Mouse (Mus musculus) ZHBTc4 (cell line): ENCODE measurements around the gene Rph3al.

ENCODE experiments used
- DNase-seq: peaks from one replicate; pipeline ENCODE4 v3.0.0-alpha.2; 2011; ENCODE audit warnings: low read depth, low spot score

The Rph3al gene

DNA sequence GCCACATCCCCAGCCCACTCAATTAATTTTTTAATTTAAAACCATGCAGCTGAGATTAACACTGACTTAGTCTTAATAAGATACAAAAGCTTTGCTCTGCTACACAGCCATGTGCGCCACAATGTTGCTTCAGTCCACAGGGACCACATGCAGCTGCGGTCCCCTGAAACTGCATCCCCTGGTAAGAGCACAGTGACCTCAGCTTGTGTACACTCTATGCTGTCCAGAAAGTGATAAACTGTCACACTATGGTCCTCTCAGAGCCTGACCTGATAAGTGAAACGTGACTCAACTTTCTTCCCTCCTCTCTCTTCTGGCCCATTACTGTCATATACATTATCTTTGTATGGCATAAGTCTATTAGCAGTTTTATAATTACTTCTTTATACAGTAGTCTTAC lies 12.2 kb upstream of the Rph3al start:
- no peak for DNase-seq

DNA sequence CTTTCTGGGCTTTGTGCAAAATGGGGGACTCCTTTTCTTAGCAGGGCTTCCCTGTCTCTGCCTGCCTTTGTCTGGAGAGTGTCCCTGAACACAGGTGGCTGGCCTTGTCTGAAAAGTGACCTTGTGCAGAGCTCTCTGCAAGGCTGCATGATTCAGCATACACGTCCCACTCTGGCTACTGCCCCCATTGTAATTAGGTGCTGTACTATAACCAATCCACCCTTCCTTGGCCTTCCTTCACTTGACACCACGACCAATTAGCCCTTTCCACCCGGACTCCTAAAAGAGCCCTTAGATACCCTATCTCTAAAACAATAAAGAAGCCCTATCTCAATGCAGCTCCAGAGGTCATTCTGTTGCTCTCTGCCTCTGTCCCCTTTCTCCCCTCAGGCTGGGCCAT lies 10.6 kb upstream of the Rph3al start:
- no peak for DNase-seq

DNA sequence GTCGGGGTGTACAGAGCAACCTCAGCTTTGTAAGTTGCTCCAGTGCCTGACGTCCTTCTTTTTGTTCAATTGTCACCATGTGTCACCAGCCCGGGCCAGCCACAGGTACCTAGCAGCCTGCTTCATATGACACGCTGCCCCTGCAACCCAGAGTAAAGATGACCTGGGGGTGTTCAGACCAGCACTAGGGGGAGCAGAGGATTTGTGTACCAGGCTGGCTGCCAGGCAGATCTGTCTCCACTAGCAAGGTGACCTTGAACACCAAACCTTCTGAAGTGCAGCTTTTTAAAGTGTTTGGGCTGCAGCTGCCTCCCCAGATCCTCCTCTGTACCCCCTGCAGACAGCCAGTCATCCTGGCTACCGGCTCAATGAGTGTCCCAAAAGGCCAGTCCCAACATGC lies 9.0 kb upstream of the Rph3al start:
- DNase-seq = no peak

DNA sequence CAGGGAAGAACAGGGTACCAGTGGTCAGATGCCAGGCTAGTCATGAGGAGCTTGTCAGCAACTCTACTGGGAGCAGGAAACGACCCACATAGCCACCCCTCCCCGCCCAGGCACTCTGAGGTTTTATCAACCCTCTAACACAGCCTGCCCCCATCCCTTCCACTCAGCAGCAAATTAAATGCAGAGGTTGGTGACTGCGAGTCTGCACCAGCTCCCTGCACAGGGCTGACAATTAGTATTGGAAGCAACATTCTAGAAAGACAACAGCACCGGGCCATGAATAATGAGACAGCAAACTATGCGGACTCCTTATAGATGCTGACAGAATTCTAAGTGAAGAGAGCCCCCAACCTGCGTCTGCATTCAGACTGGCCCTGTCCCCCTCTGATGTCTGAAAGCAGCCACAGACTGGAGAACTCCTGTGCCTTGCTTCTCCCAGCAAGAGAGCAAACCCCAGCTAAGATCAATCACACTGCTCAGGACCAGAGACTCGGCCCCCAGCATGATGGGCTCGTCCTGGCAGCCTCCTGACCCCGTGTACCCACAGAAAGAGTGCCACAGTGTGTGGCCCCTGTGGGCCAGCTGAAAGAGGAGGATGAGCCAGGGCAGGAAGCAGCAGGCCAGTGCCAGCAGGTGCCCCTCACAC lies 7.7 kb upstream of the Rph3al start:
- no peak for DNase-seq

DNA sequence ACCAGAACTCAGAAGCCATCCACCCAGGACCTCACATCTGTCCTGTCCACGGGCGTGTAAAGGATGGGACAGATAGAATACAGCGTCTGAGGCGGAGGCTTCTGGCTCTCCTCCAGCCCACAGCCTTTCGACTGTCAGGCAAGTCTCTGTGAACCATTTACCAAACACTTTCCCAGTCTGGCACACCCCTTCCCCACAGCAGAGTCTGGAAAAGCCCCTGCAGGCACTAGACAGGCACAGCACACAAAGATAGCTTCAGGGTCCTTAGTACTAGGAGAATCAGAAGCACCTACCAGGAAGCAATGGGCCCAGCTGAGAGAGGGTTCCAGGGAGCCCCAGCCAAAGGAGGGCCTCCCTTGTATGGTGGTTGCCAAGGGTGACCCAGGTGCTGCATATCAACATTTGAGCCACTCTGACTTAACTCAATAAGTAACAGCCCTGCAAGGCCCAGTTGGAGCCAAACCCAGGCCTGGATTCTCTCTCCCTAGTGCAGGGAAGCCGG lies 808 bp downstream of the Rph3al start:
- DNase-seq = peak; percentile 69

DNA sequence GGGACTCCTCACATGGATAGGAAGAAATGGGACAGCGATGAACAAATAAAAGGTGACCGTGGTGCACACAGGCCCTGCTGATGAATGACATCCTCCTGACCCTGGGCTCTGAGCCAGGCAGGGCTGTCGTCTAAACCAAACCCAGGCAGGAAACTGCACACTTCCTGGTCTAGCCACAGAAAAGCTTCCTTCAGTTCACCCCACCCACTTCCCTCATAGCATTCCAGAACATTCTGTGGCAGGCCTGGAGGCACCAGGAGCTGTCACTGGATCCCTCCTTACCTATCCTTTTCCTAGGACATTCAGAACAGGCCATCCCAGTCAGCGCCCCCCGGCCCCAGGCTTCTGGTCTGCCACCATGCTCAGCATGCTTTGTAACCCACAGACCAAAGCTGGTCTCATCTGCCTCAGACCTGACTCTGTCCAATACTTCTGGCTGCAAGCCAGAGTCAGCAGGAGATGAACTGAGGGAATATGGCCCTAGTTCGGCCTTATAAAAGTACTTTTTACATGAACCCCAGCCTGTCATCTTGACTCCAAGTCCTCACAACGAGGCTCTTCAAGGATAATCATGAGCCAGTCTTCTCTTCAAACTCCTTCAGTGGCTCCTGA lies 2.3 kb downstream of the Rph3al start:
- DNase-seq = peak; percentile 57

DNA sequence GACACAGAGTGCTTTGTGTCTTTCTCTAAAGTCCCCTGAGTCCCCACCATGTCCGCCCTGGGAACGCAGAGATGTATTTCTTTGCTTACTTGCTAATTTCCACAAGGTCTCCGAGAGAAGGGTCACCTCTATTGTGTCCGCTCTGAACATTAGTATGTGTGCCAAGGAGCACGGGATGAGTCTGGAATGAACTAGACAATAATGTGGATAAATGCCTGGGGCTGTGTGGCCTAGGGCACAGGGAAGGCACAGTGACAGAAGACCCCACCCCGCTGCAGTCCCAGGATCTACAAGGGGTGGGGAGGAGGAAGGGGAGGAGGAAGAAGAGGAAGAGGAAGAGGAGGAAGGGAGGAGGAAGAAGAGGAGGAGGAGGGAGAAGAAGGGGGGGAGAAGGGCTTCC lies 3.8 kb downstream of the Rph3al start:
- no peak for DNase-seq

DNA sequence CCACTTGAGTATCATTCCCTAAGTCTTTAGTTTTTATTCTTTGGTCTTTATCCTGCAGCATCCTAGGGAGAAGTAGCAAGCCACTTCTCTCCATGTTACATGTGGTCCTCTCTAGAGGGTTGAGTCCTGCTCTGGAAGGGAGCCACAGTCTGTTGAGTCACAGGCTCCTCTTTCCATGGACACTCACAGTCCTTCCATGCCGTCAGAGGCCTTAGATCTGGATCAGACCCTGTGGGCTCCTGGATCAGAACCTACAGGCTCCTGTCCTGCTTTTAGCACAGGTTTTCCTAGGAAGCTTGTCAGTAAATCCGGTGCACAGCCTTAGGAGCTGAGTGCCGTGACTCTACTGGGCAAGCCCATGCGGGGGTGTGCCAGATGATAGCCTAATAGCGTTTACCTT lies 4.9 kb downstream of the Rph3al start:
- DNase-seq = no peak

DNA sequence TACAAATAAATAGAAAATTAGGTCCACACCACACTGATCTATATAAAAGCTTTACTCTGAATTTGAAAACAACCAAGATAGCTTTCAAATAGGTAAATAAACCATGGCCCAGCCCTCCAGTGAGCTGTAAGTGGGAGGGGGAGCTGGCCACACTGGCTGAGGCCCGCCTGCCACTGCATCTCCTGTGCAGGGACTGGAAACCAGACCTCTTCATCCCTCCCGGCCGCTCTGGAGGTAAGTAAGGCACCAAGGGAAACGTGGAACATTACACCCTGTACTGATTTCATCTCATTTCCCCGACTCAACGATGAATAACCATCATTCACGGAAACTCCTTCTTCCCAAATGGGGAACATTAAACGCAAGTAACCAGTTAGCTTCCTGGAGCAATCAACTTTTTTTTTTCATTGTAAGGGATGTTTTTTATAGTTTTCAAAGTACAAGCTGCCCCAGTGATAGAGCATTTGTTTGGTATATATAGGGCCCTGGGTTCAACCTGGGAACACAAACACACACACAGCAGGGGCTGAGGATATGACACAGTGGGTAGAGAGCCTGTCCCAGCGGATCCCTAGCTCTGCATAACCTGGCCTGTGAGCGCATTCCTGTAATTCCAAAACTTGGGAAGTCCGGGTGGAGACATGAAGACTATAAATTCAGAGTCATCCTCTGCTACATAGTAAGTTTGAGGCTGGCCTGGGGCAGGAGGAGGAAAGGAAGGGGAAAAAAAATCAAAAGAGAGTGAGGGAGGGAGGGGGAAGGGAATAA lies 7.1 kb downstream of the Rph3al start:
- no peak for DNase-seq

DNA sequence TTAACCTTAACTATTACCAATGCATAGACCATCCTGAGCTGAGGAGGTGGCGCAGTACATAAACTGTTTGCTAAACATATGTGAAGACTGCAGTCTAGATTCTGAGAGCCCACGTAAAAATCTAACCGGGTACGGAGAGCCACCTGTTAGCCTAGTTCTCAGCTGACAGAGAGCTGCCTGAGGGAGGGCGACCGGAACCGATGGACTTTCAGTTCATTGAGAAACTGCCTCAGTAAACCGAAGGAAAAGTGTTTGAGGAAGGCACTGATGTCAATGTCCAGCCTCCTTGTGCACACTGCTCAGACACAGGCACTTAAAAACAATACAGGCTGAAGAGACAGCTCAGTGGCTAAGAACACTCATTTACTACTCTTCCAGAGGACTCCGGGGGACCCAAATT lies 8.0 kb downstream of the Rph3al start:
- DNase-seq = no peak

DNA sequence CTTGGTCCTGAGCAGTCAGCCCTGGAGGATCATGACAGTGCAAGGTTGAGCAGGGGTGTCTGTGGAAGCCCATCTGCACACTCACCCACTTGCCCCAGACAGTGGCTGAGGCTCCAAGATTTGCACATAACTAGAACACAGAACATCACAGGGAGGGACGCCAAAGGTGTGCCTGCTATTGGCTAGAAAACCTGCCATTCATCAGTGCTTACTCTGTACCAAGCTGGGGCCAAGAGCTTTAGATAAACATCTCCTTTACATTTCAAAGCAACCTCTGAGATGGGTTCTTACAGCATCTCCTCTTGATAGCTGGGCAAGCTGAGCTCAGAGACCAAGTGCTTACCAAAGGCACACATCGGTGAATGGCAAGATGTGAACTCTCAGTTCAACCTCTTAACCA lies 10.3 kb downstream of the Rph3al start:
- DNase-seq = peak; percentile 64

DNA sequence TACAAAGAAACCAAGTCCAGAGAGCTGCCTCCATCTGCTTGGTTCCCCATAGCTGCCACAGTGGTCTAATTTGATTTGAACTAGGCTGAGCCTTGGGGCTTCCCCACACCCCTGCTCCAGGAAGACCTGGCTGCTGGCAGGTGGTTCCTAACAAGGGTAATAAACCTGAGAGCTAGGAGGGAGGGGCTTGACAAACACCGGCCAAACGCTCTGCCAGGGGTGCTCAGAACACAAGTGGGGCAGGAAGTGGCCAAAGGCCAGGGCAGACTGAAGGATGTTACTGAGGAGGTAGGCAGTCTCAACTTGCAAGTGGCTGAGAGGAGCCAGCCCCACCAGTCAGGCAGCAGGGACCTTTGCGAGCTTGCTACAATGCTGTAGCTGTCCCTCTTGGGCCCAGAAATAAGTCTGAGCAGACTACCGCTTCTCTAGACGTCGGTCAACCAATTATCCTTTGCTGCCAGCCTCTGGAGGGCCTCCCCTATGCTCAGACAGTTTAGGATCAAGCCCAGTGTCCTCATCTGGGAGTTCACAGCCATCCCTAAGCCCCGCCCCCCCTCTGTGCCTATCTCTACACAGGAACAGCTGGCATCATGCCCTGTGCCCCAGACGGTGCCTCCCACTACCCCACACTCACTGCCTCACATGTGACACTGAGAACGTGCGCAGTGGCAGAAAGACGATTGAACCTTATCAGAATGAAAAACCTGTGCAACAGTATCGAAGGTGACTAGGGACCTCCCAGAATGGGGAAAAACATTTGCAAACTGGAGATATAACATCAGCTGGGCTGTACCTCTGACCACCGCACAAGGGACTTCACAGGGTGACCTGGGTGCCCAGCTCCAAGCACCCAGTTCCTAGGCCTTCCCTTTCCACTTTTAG lies 11.6 kb downstream of the Rph3al start:
- no peak for DNase-seq

DNA sequence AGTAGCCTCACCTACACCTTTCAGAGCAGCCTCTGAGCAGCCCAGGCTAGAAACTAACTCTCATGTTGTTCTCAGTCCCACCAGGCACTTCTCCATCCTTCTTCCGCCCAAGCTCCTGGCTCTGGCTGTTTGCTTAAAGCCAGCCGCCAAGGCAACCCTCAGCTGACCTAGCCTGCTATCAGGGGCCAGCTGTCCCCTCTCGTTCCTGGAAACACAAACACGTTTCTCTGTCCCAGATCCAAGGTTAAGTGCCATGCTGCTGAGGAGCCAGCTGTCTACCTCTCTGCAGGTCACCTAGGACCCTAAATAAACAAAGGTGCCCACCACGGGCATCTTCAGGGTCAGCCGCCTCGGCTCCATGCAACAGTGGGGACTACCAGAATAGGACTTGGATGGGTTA lies 12.4 kb downstream of the Rph3al start:
- no peak for DNase-seq

DNA sequence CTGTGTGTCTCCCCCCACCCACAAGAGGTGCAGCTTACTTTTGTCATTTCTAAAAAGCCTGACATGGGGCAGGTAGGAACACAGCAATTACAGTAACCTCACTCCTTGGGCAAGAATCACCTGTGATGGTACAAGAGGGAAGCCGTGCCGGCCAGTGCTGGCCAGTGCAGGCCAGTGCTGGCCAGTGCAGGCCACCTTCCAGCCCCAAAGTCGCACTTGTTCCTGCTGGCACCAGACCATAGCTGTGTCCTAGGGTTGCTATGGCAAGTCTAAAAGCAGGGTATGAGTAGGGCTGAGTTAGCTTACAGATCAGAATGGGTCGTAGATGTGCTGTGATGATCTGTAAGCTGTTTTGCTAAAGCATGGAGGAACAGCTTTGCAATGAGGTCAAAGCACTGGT lies 15.5 kb downstream of the Rph3al start:
- DNase-seq = no peak

DNA sequence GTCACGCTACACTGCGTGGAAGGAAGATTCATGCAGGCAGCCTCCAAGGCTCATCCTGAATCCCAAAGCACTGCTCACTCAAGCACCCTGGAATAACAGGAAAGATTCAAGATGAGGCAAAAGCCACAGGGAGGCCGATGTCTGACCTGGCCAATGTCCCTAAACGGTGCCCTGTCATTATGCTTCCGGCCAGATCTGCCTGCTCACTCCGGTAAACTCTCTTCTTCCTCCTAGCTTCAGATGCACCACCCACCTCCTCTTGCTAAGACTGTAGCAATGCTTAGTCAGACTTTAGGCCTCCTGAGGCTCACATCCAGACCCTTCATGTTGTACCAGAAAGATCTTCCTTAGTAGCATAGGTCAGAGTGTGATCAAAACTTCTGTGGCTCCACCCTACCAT lies 19.1 kb downstream of the Rph3al start:
- DNase-seq = no peak

DNA sequence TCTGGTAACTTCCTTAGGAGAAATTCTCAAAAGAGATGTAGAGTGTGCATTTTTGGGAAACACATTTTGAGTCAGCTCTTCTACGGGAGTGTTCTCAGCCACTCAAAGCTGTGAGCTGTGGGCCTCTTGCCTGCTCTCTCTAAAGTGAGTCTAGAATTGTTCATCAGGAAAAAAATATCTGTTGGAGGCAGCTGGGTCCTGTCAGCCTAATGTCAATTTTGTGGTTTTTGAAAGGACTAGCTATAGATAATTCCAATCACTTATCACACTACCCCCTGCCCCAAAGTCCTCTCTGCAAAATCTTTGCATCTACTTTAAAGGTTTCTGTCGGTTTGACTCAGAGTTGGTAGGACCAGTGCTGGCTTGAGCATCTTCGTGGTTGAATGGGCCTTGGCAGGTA lies 20.9 kb downstream of the Rph3al start:
- no peak for DNase-seq

DNA sequence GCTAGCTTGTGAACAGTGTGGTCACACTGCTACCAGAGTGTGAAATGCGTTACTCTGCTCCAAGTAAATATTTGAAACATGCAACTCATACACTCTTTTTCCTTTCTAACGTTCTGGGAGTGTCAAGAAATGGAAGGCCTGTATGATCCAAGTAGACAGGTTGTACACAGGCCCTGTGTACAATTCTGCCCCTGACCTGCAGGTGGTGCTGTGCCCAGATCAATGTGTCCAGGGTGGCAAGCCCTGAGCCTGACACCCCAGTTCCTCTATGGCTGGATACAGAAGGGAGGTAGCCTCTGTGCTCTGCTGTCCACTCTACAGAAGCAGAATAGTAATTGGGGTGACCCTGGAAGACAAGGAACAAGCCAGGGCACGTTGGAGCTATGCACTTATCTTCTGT lies 24.3 kb downstream of the Rph3al start:
- peak; percentile 76 for DNase-seq

DNA sequence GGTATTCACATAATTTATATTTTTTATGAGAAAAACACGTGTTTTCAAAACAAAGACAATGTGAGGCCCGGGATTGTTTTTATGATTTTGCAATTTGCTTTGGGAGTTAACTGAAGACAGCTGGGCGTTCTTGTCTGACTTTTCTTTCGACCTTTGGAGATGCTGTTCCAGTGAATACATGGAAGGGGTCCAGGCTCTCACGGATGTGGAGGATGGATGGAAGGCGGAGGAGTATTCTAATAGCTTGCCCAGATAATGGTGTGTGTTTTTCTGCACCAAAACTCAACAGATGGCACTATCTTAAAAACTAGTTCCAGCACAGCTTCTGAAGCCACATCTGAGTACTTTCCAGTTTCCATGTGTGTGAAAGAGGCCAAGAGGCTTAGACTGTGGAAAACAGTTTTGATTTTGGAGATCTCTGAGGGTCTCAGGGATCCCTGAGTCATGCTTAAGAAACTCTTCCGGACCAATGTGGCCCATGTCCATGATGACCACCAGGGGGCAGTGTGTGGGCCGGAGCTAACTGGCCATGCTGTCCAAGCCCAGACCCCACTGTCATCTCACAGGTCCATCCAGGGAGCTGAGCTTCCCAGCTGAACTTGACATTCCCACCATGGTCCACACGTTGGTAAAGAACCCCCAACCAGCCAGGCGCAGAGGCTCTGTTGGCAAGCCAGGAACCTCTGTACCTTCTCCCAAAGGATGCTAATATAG lies 25.1 kb downstream of the Rph3al start:
- DNase-seq = peak; percentile 80

DNA sequence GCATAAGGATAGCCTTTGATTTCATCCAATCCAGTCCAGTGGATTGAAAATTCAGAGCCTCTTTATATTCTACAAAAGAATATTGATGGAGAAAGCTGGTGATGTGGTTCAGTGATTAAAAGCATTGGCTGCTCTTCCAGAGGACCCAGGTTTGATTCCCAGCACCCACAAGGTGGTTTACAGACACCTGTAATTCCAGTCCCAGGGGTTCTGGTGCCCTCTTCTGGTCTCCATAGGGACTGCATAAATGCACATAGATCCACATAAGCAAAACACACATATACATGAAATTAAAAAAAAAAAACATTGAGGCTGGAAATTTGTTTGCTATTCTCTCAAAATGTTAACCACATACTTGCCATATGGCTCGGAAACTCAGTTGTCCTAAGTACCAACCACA lies 26.3 kb downstream of the Rph3al start:
- DNase-seq = peak; percentile 26

DNA sequence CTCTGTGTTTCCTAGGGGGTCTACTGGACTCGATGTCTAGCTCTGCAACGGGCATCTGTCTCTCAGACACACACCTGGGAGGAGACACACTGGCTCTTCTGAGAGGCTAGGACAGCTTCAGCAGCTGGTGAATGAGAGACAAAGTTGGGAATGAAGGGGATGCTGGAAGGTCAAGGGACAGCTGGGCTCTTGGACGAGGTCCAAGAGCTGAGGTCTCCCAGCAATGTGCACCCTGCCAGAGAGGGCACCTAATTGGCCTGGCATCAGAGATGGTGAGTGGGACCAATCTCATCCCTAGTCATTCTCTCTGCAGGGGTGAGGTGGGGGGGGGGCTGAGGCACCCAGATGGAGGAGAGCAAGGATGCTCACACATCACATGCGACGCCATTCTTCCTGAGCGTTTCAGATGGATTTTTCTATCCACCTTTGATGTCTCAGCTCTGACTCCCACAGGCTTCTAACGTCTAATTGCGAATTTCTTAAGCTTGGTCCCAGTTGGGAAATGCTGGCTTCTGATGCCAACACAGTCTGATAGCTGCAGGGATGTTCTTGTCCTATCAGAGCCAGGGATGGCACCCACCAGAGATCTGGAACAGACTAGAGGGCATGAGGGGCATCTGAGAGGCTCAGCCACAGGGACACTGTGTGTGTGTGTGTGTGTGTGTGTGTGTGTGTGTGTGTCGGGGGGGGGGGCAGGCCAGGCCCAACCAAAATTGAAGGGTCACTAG lies 28.4 kb downstream of the Rph3al start:
- DNase-seq = no peak

DNA sequence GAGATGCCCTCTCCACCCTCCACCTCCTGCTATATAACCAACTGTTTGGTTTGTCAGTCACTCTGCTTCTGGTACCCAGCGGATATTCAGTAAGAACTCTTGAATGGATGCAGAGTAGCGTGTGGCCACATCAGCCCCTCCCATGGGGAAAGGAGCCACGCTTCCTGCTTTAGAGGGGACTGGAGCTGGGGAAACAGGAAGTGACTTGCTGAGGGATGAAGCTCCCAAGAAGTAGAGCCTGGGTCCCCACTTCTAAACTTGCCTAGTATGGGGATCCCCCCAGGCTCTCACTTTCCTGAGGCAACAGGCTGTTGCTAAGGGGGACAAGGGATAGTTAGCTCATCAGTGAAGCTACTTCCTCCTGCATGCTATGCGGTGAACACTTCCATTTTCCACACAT lies 30.8 kb downstream of the Rph3al start:
- no peak for DNase-seq
